ENCODE assay signal across 9 mouse cellular contexts in the genomic region with DNA sequence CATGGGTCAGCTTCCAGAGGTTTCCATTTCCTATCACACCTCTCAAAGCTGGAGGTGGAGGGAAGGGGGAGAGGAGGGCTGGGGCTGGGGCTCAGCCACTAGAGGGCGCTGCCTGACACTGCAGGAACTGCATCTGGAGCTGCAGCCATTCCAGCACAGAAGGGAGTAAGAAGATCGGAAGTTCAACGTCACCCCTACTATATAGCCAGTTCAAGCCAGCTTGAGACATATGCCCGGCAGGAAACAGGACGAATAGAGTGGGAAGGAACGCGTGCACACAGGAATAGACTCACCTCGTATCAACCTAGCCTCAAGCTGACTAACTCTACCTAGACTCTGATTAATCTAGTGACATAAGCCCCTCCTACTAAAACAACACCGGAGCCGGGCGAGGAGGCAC. TPM values are rescaled to one million over a fixed set of nuclear protein-coding genes. Genes with fewer than 3 reads are reported as not detected.
A peak's percentile ranks its signal among the peaks of the same experiment; 100 is the strongest.
DNase-seq lines count a peak whose midpoint lies in the region; ATAC-seq and TF ChIP-seq lines count a peak whose summit lies in the region.
"Had no signal": no experiment of that assay in that cellular context is flagged by ENCODE, and none has a peak within 500 bp of the region (broad histone marks: within the 10 kb centered on the region; RNA-seq: fewer than 3 reads in every experiment).

No protein-coding gene starts in this region.

- peak; percentile 19 to 63 for DNase-seq in layer of hippocampus, adult 18-20 months (ENCODE audit: low spot score in 2 of 2)
- DNase-seq in layer of hippocampus, adult 9-11 months, result no peak
- DNase-seq in adrenal gland, postnatal 25 days, result peak; percentile 87
- DNase-seq in intestine, embryonic 14.5 days (ENCODE audit: low spot score), result peak; percentile 82
- peak; percentile 56 for DNase-seq in limb, embryonic 14.5 days (ENCODE audit: low spot score)
- DNase-seq in neural tube, embryonic 11.5 days (ENCODE audit: low spot score), result peak; percentile 68
- DNase-seq in thymus, postnatal 0 days (ENCODE audit: low spot score), result peak; percentile 71

- H3K4me2 ChIP-seq in intestine, embryonic 14.5 days (ENCODE audit: low read length), result no peak overlapping the region
- H3K4me2 ChIP-seq in limb, embryonic 14.5 days (replicated peaks; ENCODE audit: low read depth, low read length, severe bottlenecking), result no peak overlapping the region
- H3K4me2 ChIP-seq in neural tube, embryonic 11.5 days (ENCODE audit: low read depth), result no peak overlapping the region

- WGBS in intestine, embryonic 14.5 days, result 41% methylated on average over 11 of the region's 11 CpGs
- WGBS in limb, embryonic 14.5 days, result 31% methylated on average over 11 of the region's 11 CpGs
- 43% methylated on average over 11 of the region's 11 CpGs for WGBS in neural tube, embryonic 11.5 days

- no peak overlapping the region for H3K27ac ChIP-seq in intestine, embryonic 14.5 days (ENCODE audit: low read depth)
- H3K27ac ChIP-seq in limb, embryonic 14.5 days (replicated peaks; ENCODE audit: low read depth, low read length), result no peak overlapping the region
- no peak overlapping the region for H3K27ac ChIP-seq in neural tube, embryonic 11.5 days (ENCODE audit: low read depth, low read length)

- no peaks in the 10 kb centered on the region for H3K4me1 ChIP-seq in intestine, embryonic 14.5 days (replicated peaks; ENCODE audit: control insufficient read depth, insufficient read depth, low read length)
- H3K4me1 ChIP-seq in limb, embryonic 14.5 days (ENCODE audit: control insufficient read depth, insufficient read depth, low read length), result no peaks in the 10 kb centered on the region
- H3K4me1 ChIP-seq in neural tube, embryonic 11.5 days (ENCODE audit: control insufficient read depth, insufficient read depth, low read length), result no peaks in the 10 kb centered on the region

- ATAC-seq in frontal cortex, adult (ENCODE audit: low TSS enrichment), result peak; percentile 50; the same call in 1 of the 2 replicates
- ATAC-seq in intestine, embryonic 14.5 days (replicated peaks; ENCODE audit: low FRiP score, low TSS enrichment, low read depth), result peak; percentile 24; the same call in 1 of the 2 replicates
- no peak for ATAC-seq in limb, embryonic 14.5 days (ENCODE audit: low FRiP score, low read depth)
- ATAC-seq in neural tube, embryonic 11.5 days (ENCODE audit: insufficient read depth, low FRiP score, low TSS enrichment), result no peak

- no peak for TF ChIP-seq POLR2A in limb, embryonic 14.5 days (IDR thresholded peaks at IDR 0.05; ENCODE audit: borderline replicate concordance, extremely low read depth, insufficient read depth, insufficient read length)

- H3K9me3 ChIP-seq in intestine, embryonic 14.5 days (ENCODE audit: control insufficient read depth, low read length), result no peaks in the 10 kb centered on the region
- H3K9me3 ChIP-seq in limb, embryonic 14.5 days (ENCODE audit: control insufficient read depth, low read length), result no peaks in the 10 kb centered on the region
- no peaks in the 10 kb centered on the region for H3K9me3 ChIP-seq in neural tube, embryonic 11.5 days (ENCODE audit: control insufficient read depth, low read length)

- H3K36me3 ChIP-seq in intestine, embryonic 14.5 days (ENCODE audit: control insufficient read depth, insufficient read depth, low read length), result no peaks in the 10 kb centered on the region
- H3K36me3 ChIP-seq in limb, embryonic 14.5 days (ENCODE audit: control insufficient read depth, insufficient read depth, low read length), result no peaks in the 10 kb centered on the region
- H3K36me3 ChIP-seq in neural tube, embryonic 11.5 days (ENCODE audit: control insufficient read depth, insufficient read depth, low read length), result no peaks in the 10 kb centered on the region

- no peak overlapping the region for H3K4me3 ChIP-seq in intestine, embryonic 14.5 days (ENCODE audit: low read depth, low read length)
- H3K4me3 ChIP-seq in limb, embryonic 14.5 days (replicated peaks; ENCODE audit: low read length), result no peak overlapping the region
- no peak overlapping the region for H3K4me3 ChIP-seq in neural tube, embryonic 11.5 days (ENCODE audit: low read depth, low read length)
- H3K4me3 ChIP-seq: erythroblast, embryonic 14.5 days had no signal

- no peak overlapping the region for H3K9ac ChIP-seq in intestine, embryonic 14.5 days (ENCODE audit: low read length)
- no peak overlapping the region for H3K9ac ChIP-seq in limb, embryonic 14.5 days (ENCODE audit: low read depth, low read length, severe bottlenecking)
- no peak overlapping the region for H3K9ac ChIP-seq in neural tube, embryonic 11.5 days (ENCODE audit: low read length)

- H3K27me3 ChIP-seq in intestine, embryonic 14.5 days (replicated peaks; ENCODE audit: control insufficient read depth, insufficient read depth, low read length), result no peaks in the 10 kb centered on the region
- no peaks in the 10 kb centered on the region for H3K27me3 ChIP-seq in limb, embryonic 14.5 days (ENCODE audit: control insufficient read depth, insufficient read depth, low read length)
- no peaks in the 10 kb centered on the region for H3K27me3 ChIP-seq in neural tube, embryonic 11.5 days (ENCODE audit: control insufficient read depth, insufficient read depth, low read length)

RNA-seq across cellular contexts. Expression of a gene that starts 11.2 kb away (rescaled TPM):
- total RNA-seq in layer of hippocampus, adult 18-20 months (2021), result 1 to 10 TPM; 1.8 to 2.0 TPM
- total RNA-seq in adrenal gland, postnatal 25 days (2021), result 18.2 and 34.2 TPM in 2 replicates
- 10.0 and 10.9 TPM in 2 replicates for polyA plus RNA-seq in intestine, embryonic 14.5 days (2014; fragmentation: Nextera tagmentation; extraction: Ambion mirVana)
- polyA plus RNA-seq in limb, embryonic 14.5 days (2012; rRNA removed), result 10.3 and 14.0 TPM in 2 replicates
- 4.5 and 6.8 TPM in 2 replicates for polyA plus RNA-seq in limb, embryonic 14.5 days (2014; fragmentation: Nextera tagmentation; extraction: Ambion mirVana)
- polyA plus RNA-seq in neural tube, embryonic 11.5 days (2014; fragmentation: Nextera tagmentation; extraction: Ambion mirVana), result 1.4 and 2.0 TPM in 2 replicates
- 2.6 and 3.0 TPM in 2 replicates for polyA plus RNA-seq in thymus, postnatal 0 days (2015; fragmentation: Nextera tagmentation; extraction: Ambion mirVana)
- polyA plus RNA-seq: erythroblast, embryonic 14.5 days had no signal

RNA-seq across cellular contexts. Expression of a gene that starts 20.3 kb away (rescaled TPM):
- total RNA-seq in layer of hippocampus, adult 18-20 months (2021), result 100 to 1,000 TPM; 759 to 778 TPM
- total RNA-seq in adrenal gland, postnatal 25 days (2021), result 1,140 and 1,281 TPM in 2 replicates
- polyA plus RNA-seq in intestine, embryonic 14.5 days (2014; fragmentation: Nextera tagmentation; extraction: Ambion mirVana), result 747 and 803 TPM in 2 replicates
- 547 and 736 TPM in 2 replicates for polyA plus RNA-seq in limb, embryonic 14.5 days (2012; rRNA removed)
- polyA plus RNA-seq in limb, embryonic 14.5 days (2014; fragmentation: Nextera tagmentation; extraction: Ambion mirVana), result 706 and 740 TPM in 2 replicates
- 915 and 934 TPM in 2 replicates for polyA plus RNA-seq in neural tube, embryonic 11.5 days (2014; fragmentation: Nextera tagmentation; extraction: Ambion mirVana)
- polyA plus RNA-seq in thymus, postnatal 0 days (2015; fragmentation: Nextera tagmentation; extraction: Ambion mirVana), result 420 and 455 TPM in 2 replicates

RNA-seq across cellular contexts. Expression of a gene that starts 49.4 kb away (rescaled TPM):
- 100 to 1,000 TPM; 270 to 283 TPM for total RNA-seq in layer of hippocampus, adult 18-20 months (2021)
- 124 and 135 TPM in 2 replicates for total RNA-seq in adrenal gland, postnatal 25 days (2021)
- 63.9 and 70.3 TPM in 2 replicates for polyA plus RNA-seq in intestine, embryonic 14.5 days (2014; fragmentation: Nextera tagmentation; extraction: Ambion mirVana)
- 59.5 and 81.6 TPM in 2 replicates for polyA plus RNA-seq in limb, embryonic 14.5 days (2012; rRNA removed)
- 66.2 and 69.4 TPM in 2 replicates for polyA plus RNA-seq in limb, embryonic 14.5 days (2014; fragmentation: Nextera tagmentation; extraction: Ambion mirVana)
- polyA plus RNA-seq in neural tube, embryonic 11.5 days (2014; fragmentation: Nextera tagmentation; extraction: Ambion mirVana), result 92.2 and 99.2 TPM in 2 replicates
- polyA plus RNA-seq in thymus, postnatal 0 days (2015; fragmentation: Nextera tagmentation; extraction: Ambion mirVana), result 51.3 and 59.8 TPM in 2 replicates

Comparison
In these comparisons a context has a peak if more than half of its experiments do, and no peak if none do; other contexts are left out.
1. ATAC-seq: peak in frontal cortex, adult (single experiment) and intestine, embryonic 14.5 days (single experiment); none in limb, embryonic 14.5 days (single experiment) and neural tube, embryonic 11.5 days (single experiment).